10 mouse cellular contexts compared by ENCODE assay signal in the genomic region with DNA sequence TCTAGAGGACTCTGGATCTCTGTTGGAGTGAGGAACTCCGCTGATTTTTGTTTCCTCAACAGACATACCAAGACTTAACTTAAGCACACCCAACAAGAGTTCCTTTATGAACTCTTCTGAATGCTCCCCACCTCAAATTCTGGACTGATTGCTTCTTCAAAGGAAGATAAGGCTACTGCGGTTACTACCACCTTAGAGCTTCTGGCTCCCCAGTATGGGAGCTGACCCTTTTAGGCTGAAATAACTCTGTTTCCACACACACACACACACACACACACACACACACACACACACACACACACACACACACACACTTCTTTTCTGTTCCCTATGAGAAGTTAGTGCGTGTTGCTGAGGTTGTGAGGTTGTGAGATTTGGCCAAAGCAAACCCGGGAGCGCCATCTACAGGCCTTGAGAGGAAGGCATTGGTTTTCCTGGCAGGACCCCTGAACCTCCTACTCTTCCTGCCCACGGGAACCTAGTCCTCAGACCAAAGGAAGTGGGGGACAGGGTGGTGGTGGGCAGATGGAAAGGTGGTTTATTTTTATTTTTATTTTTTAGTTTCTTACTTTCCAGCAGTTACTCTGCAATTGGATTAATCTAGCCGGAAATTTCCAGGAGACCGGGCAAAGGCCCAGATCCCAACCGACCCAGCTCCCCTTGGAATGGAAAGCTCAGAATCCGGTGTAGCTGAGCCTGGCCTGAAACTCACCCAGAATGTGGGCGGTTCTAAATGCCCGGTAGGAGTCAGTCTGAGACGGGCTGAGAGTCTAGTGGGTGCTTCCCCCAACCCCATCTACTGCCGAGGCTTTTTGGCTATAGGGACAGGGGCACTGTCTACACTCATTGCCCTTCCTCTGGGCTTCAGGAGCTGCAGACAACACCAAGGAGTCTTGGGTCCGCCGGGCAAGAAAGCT. TPM values are rescaled to one million over a fixed set of nuclear protein-coding genes. Genes with fewer than 3 reads are reported as not detected.
A peak's percentile ranks its signal among the peaks of the same experiment; 100 is the strongest.
DNase-seq lines count a peak whose midpoint lies in the region; ATAC-seq and TF ChIP-seq lines count a peak whose summit lies in the region.
"Had no signal": no experiment of that assay in that cellular context is flagged by ENCODE, and none has a peak within 500 bp of the region (broad histone marks: within the 10 kb centered on the region; RNA-seq: fewer than 3 reads in every experiment).

No protein-coding gene starts in this region.

- TF ChIP-seq CTCF in ES-Bruce4 (IDR thresholded peaks at IDR 0.05; ENCODE audit: low read depth, low read length) = peak; percentile 93

- no peak overlapping the region for H3K9ac ChIP-seq in ES-Bruce4 (ENCODE audit: low read depth, poor library complexity, severe bottlenecking)
- H3K9ac ChIP-seq in neural tube, embryonic 14.5 days (replicated peaks; ENCODE audit: low read depth, low read length) = peak overlapping the region; percentile 75; the same call in 1 of the 2 replicates

- peaks cover 63% of the 10 kb centered on the region for H3K27me3 ChIP-seq in ES-Bruce4 (ENCODE audit: control insufficient read depth, insufficient read depth, low read length, poor library complexity, severe bottlenecking)
- peaks cover 29% of the 10 kb centered on the region for H3K27me3 ChIP-seq in neural tube, embryonic 14.5 days (ENCODE audit: control insufficient read depth, insufficient read depth, low read length)

- DNase-seq in heart, adult 9 months (ENCODE audit: low spot score in 2 of 2) = peak; percentile 13 to 42
- DNase-seq in heart, adult 11 months = no peak
- DNase-seq in cerebellum, postnatal 25 days = peak; percentile 39 to 58
- peak; percentile 46 to 62 for DNase-seq in heart, postnatal 36 days
- DNase-seq in layer of hippocampus, postnatal 14 days (ENCODE audit: low spot score in 2 of 2) = peak; percentile 46 to 66
- no peak for DNase-seq in frontal cortex, postnatal 36 days (ENCODE audit: low spot score in 2 of 2)

- WGBS in neural tube, embryonic 14.5 days = 1% methylated on average over 16 of the region's 16 CpGs

- H3K9me3 ChIP-seq in ES-Bruce4 (replicated peaks; ENCODE audit: control insufficient read depth, insufficient read depth, low read length, poor library complexity, severe bottlenecking) = no peaks in the 10 kb centered on the region
- no peaks in the 10 kb centered on the region for H3K9me3 ChIP-seq in neural tube, embryonic 14.5 days (ENCODE audit: control insufficient read depth, low read length)

- H3K4me1 ChIP-seq in ES-Bruce4 (ENCODE audit: control insufficient read depth, insufficient read depth, low read length) = no peaks in the 10 kb centered on the region
- peaks cover 15% of the 10 kb centered on the region for H3K4me1 ChIP-seq in neural tube, embryonic 14.5 days (ENCODE audit: control insufficient read depth, insufficient read depth, low read length)

- H3K4me2 ChIP-seq in neural tube, embryonic 14.5 days (ENCODE audit: low read depth, low read length) = peak overlapping the region; percentile 60

- no peaks in the 10 kb centered on the region for H3K36me3 ChIP-seq in ES-Bruce4 (ENCODE audit: control insufficient read depth, insufficient read depth, low read length, poor library complexity, severe bottlenecking)
- no peaks in the 10 kb centered on the region for H3K36me3 ChIP-seq in neural tube, embryonic 14.5 days (ENCODE audit: control insufficient read depth, insufficient read depth, low read length)

- no peak for TF ChIP-seq EP300 in ES-Bruce4 (IDR thresholded peaks at IDR 0.05; ENCODE audit: insufficient read depth, low read depth, low read length)

- no peak overlapping the region for H3K27ac ChIP-seq in ES-Bruce4 (ENCODE audit: insufficient read depth, low read length)
- H3K27ac ChIP-seq in neural tube, embryonic 14.5 days (ENCODE audit: low read depth, low read length) = peak overlapping the region; percentile 87

- TF ChIP-seq POLR2A in ES-Bruce4 (IDR thresholded peaks at IDR 0.05; ENCODE audit: insufficient read depth, low read length) = no peak

- ATAC-seq in neural tube, embryonic 14.5 days (ENCODE audit: low read depth) = no peak; the same call in 1 of the 2 replicates

- intact Hi-C loops in heart, postnatal 36 days (cut with DNase I) = loop anchor here (2.0 to 5.0 kb wide), 4 partner anchors 97 to 478 kb away; no protein-coding TSS in a partner anchor

- H3K4me3 ChIP-seq in ES-Bruce4 (ENCODE audit: low read depth, low read length) = no peak overlapping the region
- H3K4me3 ChIP-seq in neural tube, embryonic 14.5 days (ENCODE audit: low read depth, low read length) = peak overlapping the region; percentile 51; the same call in 1 of the 2 replicates

RNA-seq across cellular contexts. Expression of gene Pax2, which starts 1.1 kb away (rescaled TPM):
- polyA plus RNA-seq in ES-Bruce4 (2011; ENCODE audit: insufficient read depth, insufficient read length, low read depth, missing spikeins) = not detected in 2 replicates
- total RNA-seq in heart, postnatal 36 days (2021) = not detected
- under 1 TPM; 0.24 to 0.28 TPM for total RNA-seq in layer of hippocampus, postnatal 14 days (2021)
- 23.8 and 27.0 TPM in 2 replicates for polyA plus RNA-seq in neural tube, embryonic 14.5 days (2014; fragmentation: Nextera tagmentation; extraction: Ambion mirVana)
- total RNA-seq: adrenal gland, adult 18-20 months; left cerebral cortex, postnatal 10 days had no signal

Comparison
In these comparisons a context has a peak if more than half of its experiments do, and no peak if none do; other contexts are left out.
1. DNase-seq: peak in heart, adult 9 months (2 of 2), cerebellum, postnatal 25 days (2 of 2), heart, postnatal 36 days (2 of 2) and layer of hippocampus, postnatal 14 days (2 of 2); none in heart, adult 11 months (single experiment) and frontal cortex, postnatal 36 days (0 of 2).